Mouse (Mus musculus): ENCODE data around the gene Tbc1d30.

DNA sequence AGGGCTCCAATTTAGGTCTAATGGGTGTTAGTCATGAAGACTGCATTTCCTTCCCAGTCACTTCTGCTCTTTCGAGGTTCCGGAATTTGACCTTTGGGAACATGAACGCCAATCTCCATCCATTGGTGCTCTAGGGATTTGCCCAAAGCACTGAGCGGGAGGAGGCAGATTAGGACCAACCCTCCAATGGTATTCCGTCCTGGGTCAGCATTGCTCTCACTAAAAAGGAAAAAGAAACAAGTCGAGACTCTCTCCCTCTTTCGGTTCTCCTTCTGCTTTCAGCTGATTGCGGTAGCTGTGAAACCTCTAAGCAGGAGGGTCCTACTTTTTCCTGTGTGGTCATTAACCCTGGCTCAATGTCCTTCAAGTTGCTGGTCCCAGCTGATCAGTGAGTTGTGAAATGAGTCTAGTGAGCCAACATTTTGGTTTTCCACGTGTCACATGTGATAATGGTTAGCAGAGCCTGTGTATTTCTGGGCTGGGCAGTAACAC lies 14.7 kb upstream of the Tbc1d30 start:
- no peak for TF ChIP-seq CTCF (IDR thresholded peaks at IDR 0.05; ENCODE audit: low read depth)
- TF ChIP-seq EP300 (IDR thresholded peaks at IDR 0.05; ENCODE audit: low read depth): peak; percentile 32; the same call in 1 of the 2 replicates
